Mouse (Mus musculus) ovary, postnatal 14 days (tissue): ENCODE measurements at regions not wholly inside any gene's neighbourhood (a gene's known extent, or its start where the extent isn't known, plus 50 kb on each side); places are given as distances from the start of the nearest gene placed in this dataset.
A peak's percentile ranks its signal among the peaks of the same experiment; 100 is the strongest.

Source experiments
- DNase-seq: peaks from one replicate; pipeline ENCODE4 v3.0.0; 2022; ENCODE audit warnings: low spot score

DNA sequence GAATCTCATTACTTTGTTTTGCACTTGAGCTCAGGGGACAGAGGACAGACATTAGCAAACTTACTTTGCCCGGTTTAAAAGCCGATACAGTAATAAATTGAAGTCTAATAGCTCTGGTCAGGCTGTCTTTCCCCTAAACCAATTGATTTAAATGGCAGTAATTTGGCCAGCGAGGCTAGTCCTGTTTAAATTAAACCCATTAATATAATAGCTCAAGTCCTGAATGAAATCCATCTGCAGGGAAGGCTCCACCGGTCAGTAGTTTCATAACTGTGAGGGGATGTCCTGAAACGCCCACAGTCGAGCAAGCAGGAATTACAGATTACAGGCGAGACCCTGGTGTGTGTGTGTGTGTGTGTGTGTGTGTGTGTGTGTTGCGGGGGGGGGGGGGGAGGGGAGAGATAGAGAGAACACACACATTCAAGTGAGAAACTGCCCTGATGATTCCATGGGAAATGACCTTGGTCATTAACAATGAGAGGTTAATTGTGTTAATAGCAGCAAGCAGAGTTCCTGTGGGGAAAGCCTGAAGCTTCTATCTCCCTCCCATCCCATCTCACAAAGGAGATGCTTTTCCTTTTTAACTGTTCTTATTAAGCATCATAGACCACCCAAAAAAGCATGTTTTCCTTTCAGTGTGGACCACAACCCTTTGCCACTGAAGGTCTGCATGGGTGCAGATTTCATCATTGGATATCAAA lies 294.0 kb upstream of the Tle4 start:
- no peak for DNase-seq

DNA sequence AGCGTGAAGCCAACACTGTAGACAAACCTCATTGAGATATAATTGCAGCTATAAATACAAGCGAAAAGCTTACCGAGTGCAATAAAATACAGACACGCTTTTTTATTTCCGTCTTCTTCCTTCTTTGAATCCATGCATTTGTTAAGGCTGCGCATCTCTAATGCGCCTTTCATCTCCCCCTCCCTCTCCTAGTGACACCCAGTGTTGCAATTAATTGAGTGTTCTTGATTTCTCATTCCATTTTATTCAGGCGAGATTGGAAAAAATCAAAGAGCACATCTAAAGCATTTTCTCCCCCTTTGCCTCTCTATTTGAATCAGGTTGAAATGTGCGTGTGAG lies 293.2 kb upstream of the Tle4 start:
- DNase-seq, result no peak

GRCm38 (mm10) chr19:14890241-14891089 lies 292.6 kb upstream of the Tle4 start:
- DNase-seq, result peak; percentile 6

- no peak for DNase-seq
Measured at GRCm38 (mm10) chr19:14889794-14890193, 291.9 kb upstream of the Tle4 start.

DNA sequence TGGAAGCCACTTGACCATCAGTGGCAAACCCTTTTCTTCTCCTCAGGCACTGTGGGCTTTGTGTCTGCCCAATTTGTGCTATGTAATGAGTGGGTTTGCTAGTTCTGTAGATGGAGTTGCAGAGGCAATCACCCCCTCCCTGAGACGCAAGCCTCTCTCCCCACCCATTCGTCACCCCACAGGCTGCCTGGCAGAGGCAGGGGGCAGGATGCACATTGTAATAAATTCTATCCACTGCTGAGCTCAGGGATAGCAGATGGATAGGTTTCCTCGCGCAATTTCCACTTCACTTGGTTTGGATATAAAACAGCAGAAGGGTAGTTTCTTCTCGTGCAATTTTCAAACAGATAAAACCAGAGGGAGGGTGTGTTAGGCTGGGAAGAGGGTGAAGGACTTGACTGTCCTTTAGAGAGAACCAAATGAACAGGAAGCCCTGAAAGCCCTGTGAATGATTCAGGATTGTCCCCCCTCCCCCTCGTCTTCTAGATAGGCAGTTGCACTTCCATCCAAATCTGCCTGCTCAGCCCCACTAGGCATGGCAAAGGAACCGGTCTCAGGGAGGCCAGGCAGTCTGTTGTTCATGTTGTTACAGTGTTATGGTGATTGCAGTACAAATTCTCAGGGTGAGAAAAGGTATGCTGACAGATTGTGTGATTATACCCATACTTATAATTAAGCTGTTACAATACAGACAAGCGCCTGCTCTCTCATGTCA lies 286.0 kb upstream of the Tle4 start:
- no peak for DNase-seq

DNA sequence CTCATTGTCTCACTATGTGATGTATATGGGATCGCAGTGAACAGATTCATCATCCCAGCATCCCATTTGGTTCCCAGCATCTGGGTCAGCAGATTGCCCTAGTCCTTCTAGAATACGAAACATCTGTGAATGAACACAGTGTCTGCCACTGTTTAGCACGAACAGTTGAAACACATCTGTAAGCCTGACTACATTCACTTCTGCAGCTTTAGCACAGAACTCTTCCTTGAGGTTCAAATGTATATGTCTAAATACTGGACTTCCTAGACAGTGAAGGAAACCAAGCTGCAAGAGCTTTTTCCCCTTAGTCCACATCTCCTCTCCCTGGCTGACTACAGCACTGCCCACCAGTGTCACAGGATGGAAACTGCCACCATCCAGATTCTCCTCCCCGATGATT lies 283.0 kb upstream of the Tle4 start:
- DNase-seq, result no peak

GRCm38 (mm10) chr19:14873986-14874385 lies 276.1 kb upstream of the Tle4 start:
- no peak for DNase-seq

GRCm38 (mm10) chr19:14871178-14871867 lies 273.5 kb upstream of the Tle4 start:
- no peak for DNase-seq

GRCm38 (mm10) chr19:14862654-14863468 lies 265.0 kb upstream of the Tle4 start:
- no peak for DNase-seq

GRCm38 (mm10) chr19:14855036-14855435 lies 257.2 kb upstream of the Tle4 start:
- no peak for DNase-seq

DNA sequence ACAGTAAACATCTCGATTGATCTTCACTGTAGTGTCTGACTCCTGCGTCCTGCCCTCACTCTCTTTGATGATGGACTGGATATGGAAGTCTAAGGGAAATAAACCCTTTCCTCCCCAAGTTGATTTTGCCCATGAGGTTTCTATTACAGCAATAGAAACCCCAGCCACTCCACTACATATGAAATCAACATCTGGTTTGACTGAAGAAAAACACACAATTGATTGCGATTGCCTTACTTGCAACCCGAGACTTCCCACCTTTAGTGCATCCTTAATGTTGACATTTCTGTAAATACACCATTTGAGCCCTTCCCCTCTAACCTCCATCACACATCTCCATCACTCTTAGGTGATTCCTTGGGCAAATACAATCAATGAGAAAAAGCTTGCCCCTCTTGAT lies 255.6 kb upstream of the Tle4 start:
- no peak for DNase-seq

GRCm38 (mm10) chr19:14849561-14849960 lies 251.7 kb upstream of the Tle4 start:
- DNase-seq, result no peak

DNA sequence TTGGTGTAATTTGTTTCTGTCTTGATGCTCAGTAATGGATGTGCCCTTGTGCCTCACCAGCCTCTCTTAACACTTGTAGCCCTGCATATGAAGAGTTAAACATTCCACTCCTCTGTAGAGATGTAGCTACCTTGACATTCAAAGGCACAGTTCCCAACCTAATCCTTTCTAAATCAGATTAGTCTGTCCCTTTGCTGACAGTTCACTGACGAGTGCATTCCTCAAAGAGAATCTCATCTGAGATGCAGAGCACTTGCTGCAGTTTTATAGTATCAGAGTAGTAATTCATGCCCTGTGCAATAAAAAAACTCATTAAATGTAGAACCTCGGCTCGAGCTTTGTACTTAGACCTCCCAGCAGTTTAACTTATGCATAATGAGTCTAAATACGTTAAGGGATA lies 249.3 kb upstream of the Tle4 start:
- DNase-seq, result no peak

DNA sequence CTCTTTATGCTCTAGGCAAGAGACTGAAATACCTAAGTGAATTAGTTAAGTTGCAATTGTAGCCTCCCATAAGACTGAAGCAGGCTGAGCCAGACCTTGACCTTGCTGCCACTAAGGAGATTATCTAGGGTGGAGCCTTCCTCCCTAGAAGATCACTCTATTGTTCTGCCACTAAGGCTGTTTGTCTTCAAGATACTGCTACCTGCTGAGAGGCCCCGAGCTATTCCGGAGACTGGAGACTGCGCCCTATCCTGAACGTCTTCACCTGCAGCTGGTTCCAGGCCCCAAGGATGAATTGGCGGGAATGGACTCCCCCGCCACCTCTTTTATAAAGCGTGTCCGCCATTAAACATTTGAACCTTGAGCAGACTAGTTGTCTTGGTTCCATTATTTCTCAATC lies 237.8 kb upstream of the Tle4 start:
- no peak for DNase-seq

- DNase-seq, result no peak
Measured at GRCm38 (mm10) chr19:14816354-14816753, 218.5 kb upstream of the Tle4 start.

GRCm38 (mm10) chr19:14806787-14807186 lies 208.9 kb upstream of the Tle4 start:
- DNase-seq, result no peak

DNA sequence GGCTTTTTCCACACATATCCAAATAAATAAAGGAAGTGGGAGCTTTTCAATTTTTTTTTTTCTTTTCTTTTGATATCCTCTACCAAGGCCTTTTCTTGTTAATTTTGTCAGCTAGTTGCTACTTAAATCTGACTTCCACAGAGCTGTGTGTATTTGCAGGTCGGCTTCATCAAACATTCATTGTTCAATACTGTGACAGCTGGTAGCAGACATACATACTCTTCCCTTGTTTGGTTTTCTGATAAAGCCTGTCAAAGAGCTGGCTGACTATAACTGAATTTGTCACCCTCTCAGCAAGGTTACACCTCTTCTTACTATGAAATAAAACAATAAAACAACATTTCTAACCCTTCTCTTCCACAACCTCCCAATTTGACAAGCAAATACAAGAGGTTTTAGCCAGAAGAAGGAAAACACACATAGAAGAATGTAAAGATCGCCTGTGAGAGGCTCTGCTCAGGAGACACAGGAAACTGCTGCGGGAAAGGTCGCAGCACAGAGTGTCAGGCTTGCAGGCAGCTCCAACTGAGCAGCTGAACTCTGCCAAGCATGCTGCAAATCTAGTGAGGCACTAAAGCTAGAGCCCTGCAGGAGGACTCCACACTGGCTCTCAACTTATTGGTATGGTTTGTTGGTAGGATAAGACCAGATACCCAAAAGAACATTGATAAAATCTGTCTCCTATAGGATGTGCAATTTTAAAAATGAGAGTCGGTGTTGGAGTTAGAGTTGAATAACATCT lies 205.2 kb upstream of the Tle4 start:
- no peak for DNase-seq

- DNase-seq, result no peak
Measured at GRCm38 (mm10) chr19:14801669-14802068, 203.8 kb upstream of the Tle4 start.

DNA sequence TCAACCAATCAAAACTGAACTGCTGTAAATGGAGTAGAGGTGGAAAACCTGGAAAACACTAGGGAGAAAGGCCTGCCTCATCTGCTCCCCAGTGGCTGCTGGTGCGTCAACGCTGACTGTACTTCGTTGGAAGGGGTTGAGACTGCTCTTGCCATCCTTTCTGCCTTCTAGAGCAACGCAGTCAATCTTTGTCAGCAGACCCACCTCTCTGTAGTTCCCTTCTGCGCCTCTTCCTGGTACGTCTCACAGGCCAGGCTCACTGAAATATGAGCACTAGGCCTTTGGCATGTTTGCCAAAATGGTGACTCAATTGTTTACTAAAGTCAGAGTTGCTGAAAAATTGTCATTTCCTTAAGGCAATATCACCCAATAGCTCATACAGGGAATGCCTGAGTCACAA lies 201.2 kb upstream of the Tle4 start:
- no peak for DNase-seq

- no peak for DNase-seq
Measured at GRCm38 (mm10) chr19:14798417-14798816, 200.6 kb upstream of the Tle4 start.

- no peak for DNase-seq
Measured at GRCm38 (mm10) chr19:14795910-14796309, 198.1 kb upstream of the Tle4 start.
